Mouse (Mus musculus): Measurements from ENCODE around the gene 1700037C18Rik.

The 1700037C18Rik gene

DNA sequence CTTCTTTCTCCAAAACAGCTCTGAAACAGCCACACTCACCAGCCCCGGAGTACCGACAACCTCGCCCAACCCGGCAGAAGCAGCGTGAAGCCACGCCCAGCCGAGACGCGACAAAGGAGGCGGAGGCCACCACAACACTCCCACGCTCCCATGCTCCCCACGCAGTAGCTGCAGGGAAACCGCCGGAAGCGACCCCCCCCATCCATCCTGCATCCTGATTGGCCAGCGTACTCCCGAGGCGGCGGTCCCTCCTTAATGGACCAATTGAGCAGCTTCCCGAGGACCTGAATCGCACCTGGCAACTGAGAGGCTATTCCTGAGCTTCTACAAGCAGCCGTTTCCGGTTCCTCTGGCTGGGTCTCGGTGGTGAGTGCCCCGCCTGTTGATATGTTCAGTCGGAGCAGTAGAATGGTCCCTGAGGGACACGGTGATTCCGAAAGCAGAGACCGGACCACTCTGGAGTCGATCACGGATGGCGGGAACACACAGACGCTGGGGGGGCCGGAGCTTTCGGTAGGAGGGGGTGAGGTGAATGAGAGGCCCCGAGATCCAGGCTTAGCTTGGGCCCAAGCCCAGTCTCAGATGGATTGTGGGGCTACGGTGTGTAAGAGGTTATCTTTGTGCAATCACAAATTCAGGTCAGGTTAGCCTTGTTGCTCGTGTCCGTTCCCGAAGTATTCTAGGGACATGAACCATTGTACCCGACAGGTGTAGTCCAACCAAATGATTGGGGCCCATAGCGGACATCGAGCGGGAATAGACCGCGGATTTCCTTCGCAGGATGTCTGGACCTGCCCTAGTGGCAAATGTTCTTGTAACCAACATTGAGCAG, 36.1 kb downstream of the 1700037C18Rik start, which contains the start of gene Naa60:
Gene Naa60 (plus strand): TSS at position 160 of the 832 bp plus-strand sequence.
- peak; percentile 94 to 97 for DNase-seq (ENCODE audit: inconsistent age in 2 of 2, low spot score in 1 of 2)

GRCm38 (mm10) chr16:3871815-3872214, 36.7 kb downstream of the 1700037C18Rik start:
- DNase-seq (ENCODE audit: inconsistent age in 2 of 2, low spot score in 1 of 2) = no peak

- no peak for DNase-seq (ENCODE audit: inconsistent age in 2 of 2, low spot score in 1 of 2)
Observed at GRCm38 (mm10) chr16:3859254-3859653, 49.2 kb downstream of the 1700037C18Rik start.

GRCm38 (mm10) chr16:3855776-3856175, 52.7 kb downstream of the 1700037C18Rik start:
- DNase-seq (ENCODE audit: inconsistent age in 2 of 2, low spot score in 1 of 2) = no peak

DNA sequence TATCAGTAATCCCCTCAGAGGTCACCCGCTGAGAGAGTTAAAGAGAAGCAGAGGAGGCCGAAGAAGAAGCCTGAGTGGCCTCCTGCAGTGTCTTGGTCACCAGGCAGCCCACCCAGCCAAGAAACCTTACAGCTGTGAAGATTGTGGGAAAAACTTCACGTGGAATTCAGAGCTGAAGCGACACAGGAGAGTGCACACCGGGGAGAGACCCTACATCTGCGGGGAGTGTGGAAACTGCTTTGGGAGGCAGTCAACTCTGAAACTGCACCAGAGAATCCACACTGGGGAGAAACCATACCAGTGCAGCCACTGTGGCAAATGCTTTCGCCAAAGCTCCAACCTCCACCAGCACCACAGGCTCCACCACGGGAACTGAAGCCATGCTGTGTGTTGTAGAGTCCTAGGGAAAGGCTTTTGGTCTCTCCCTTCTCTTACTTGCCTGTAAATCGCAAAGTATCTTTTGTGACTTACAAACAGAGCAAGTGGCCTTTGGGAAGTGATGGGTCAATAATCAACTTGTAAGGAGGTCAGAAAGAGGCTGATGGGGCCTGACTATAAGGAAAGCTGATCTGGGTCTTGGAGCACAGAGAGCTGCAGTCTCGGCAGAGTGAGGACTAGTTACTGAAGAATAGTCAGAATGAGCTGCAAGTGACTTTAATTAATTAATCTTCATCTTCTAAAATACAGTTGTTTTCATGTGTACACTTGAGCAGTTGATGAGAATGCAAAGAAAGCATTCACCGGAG, 53.9 kb downstream of the 1700037C18Rik start:
- peak in 1 of 2 experiments; percentile 32 for DNase-seq (ENCODE audit: inconsistent age in 2 of 2, low spot score in 1 of 2)

- DNase-seq (ENCODE audit: inconsistent age in 2 of 2, low spot score in 1 of 2) = peak in 1 of 2 experiments; percentile 49
Observed at GRCm38 (mm10) chr16:3852586-3852985, 55.9 kb downstream of the 1700037C18Rik start.

DNA sequence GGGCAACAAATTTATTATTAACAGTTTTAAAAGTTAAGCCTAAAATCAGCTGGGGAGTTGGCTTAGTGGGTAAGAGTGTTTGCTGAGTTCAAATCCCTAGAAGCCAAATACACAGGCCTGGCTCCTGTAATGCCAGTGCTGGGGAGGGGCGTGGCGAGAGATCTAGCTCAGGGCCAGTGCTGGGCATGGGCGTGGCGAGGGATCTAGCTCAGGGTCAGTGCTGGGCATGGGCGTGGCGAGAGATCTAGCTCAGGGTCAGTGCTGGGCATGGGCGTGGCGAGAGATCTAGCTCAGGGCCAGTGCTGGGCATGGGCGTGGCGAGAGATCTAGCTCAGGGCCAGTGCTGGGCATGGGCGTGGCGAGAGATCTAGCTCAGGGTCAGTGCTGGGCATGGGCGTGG, 57.2 kb downstream of the 1700037C18Rik start:
- DNase-seq (ENCODE audit: inconsistent age in 2 of 2, low spot score in 1 of 2) = peak; percentile 78 to 91

- peak in 1 of 2 experiments; percentile 54 for DNase-seq (ENCODE audit: inconsistent age in 2 of 2, low spot score in 1 of 2)
Observed at GRCm38 (mm10) chr16:3848416-3848815, 60.1 kb downstream of the 1700037C18Rik start.

DNA sequence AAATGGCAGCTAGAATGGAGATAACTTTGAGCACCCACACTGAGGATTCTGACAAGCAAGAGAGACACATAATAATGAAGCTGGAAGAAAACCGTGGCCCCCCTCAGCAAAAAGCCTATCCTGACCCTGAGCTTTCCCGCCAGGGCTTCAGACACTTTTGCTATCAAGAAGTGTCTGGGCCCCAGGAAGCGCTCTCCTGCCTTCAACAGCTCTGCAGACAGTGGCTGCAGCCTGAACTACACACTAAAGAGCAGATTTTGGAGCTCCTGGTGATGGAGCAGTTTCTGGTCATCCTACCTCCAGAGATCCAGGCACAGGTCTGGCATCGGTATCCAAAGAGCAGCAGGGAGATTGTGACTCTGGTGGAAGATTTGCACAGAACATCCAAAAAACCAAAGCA, 60.6 kb downstream of the 1700037C18Rik start:
- peak; percentile 40 to 74 for DNase-seq (ENCODE audit: inconsistent age in 2 of 2, low spot score in 1 of 2)

GRCm38 (mm10) chr16:3846711-3847518, 61.6 kb downstream of the 1700037C18Rik start, which contains the start of gene Zfp174:
Zfp174 (plus strand) TSS chr16:3847268.
- peak; percentile 96 to 99 for DNase-seq (ENCODE audit: inconsistent age in 2 of 2, low spot score in 1 of 2)

Measured in adrenal gland, adult (tissue).